In genomic region chr12:47089234-47089633, GRCm38 (mm10) we compare ENCODE assay signal across 21 mouse cellular contexts.
A peak's percentile ranks its signal among the peaks of the same experiment; 100 is the strongest.
DNase-seq lines count a peak whose midpoint lies in the region; ATAC-seq lines count a peak whose summit lies in the region.
"Had no signal": no experiment of that assay in that cellular context is flagged by ENCODE, and none has a peak within 500 bp of the region (broad histone marks: within the 10 kb centered on the region; RNA-seq: fewer than 3 reads in every experiment).

No protein-coding gene starts in this region.

- no peak overlapping the region for H3K4me3 ChIP-seq in embryonic facial prominence, embryonic 11.5 days (ENCODE audit: low read depth, low read length)
- no peak overlapping the region for H3K4me3 ChIP-seq in embryonic facial prominence, embryonic 10.5 days
- H3K4me3 ChIP-seq in midbrain, embryonic 14.5 days (replicated peaks; ENCODE audit: low read depth, low read length) = no peak overlapping the region
- no peak overlapping the region for H3K4me3 ChIP-seq in midbrain, embryonic 15.5 days
- H3K4me3 ChIP-seq: embryonic facial prominence, embryonic 13.5 days; forebrain, embryonic 13.5 days; forebrain, embryonic 15.5 days had no signal

- H3K27ac ChIP-seq in embryonic facial prominence, embryonic 11.5 days (replicated peaks; ENCODE audit: low read depth, low read length) = no peak overlapping the region
- H3K27ac ChIP-seq in embryonic facial prominence, embryonic 10.5 days (replicated peaks) = no peak overlapping the region
- H3K27ac ChIP-seq in midbrain, embryonic 14.5 days (replicated peaks; ENCODE audit: low read depth, low read length) = no peak overlapping the region
- no peak overlapping the region for H3K27ac ChIP-seq in midbrain, embryonic 15.5 days
- H3K27ac ChIP-seq: embryonic facial prominence, embryonic 13.5 days; forebrain, embryonic 13.5 days; forebrain, embryonic 15.5 days had no signal

- DNase-seq in embryonic facial prominence, embryonic 11.5 days (ENCODE audit: low spot score) = peak; percentile 63
- DNase-seq in embryonic facial prominence, embryonic 10.5 days (ENCODE audit: low spot score) = no peak
- DNase-seq in midbrain, embryonic 14.5 days = peak; percentile 8
- DNase-seq in embryo, embryonic 11 days = peak; percentile 3
- DNase-seq in mesoderm, embryonic 11.5 days (ENCODE audit: low read depth, low spot score) = peak; percentile 4
- DNase-seq in yolk sac, embryonic 10.5 days (ENCODE audit: low spot score) = no peak
- DNase-seq: adrenal gland, adult 2 months; adrenal gland, postnatal 10 days; adrenal gland, postnatal 25 days; cerebellum, adult 11 months; cerebellum, adult 18-20 months; cerebellum, adult 8-10 months; cerebellum, adult 9-11 months; cerebellum, postnatal 14 days; cerebellum, postnatal 36 days; forebrain, postnatal 0 days had no signal

- no peaks in the 10 kb centered on the region for H3K36me3 ChIP-seq in embryonic facial prominence, embryonic 11.5 days (replicated peaks; ENCODE audit: control insufficient read depth, insufficient read depth, low read depth, low read length)
- H3K36me3 ChIP-seq in embryonic facial prominence, embryonic 10.5 days (replicated peaks) = no peaks in the 10 kb centered on the region
- H3K36me3 ChIP-seq in midbrain, embryonic 14.5 days (ENCODE audit: control insufficient read depth, insufficient read depth, low read length) = no peaks in the 10 kb centered on the region
- H3K36me3 ChIP-seq in midbrain, embryonic 15.5 days (replicated peaks) = no peaks in the 10 kb centered on the region
- H3K36me3 ChIP-seq: embryonic facial prominence, embryonic 13.5 days; forebrain, embryonic 15.5 days had no signal

- no peaks in the 10 kb centered on the region for H3K27me3 ChIP-seq in embryonic facial prominence, embryonic 11.5 days (ENCODE audit: control insufficient read depth, insufficient read depth, low read length)
- peaks cover 10% of the 10 kb centered on the region; the same call in 1 of the 2 replicates for H3K27me3 ChIP-seq in embryonic facial prominence, embryonic 10.5 days (replicated peaks; ENCODE audit: low read depth, poor library complexity, severe bottlenecking)
- H3K27me3 ChIP-seq in midbrain, embryonic 14.5 days (ENCODE audit: control insufficient read depth, insufficient read depth, low read length) = no peaks in the 10 kb centered on the region
- H3K27me3 ChIP-seq in midbrain, embryonic 15.5 days (replicated peaks) = no peaks in the 10 kb centered on the region
- H3K27me3 ChIP-seq: embryonic facial prominence, embryonic 13.5 days; forebrain, embryonic 13.5 days; forebrain, embryonic 15.5 days had no signal

- H3K9ac ChIP-seq in embryonic facial prominence, embryonic 11.5 days (replicated peaks; ENCODE audit: low read length) = no peak overlapping the region
- H3K9ac ChIP-seq in midbrain, embryonic 14.5 days (replicated peaks; ENCODE audit: low read length) = no peak overlapping the region
- no peak overlapping the region for H3K9ac ChIP-seq in midbrain, embryonic 15.5 days
- H3K9ac ChIP-seq: embryonic facial prominence, embryonic 13.5 days; forebrain, embryonic 13.5 days; forebrain, embryonic 15.5 days; forebrain, postnatal 0 days had no signal

- no peaks in the 10 kb centered on the region for H3K9me3 ChIP-seq in embryonic facial prominence, embryonic 11.5 days (replicated peaks; ENCODE audit: control insufficient read depth, low read length)
- H3K9me3 ChIP-seq in embryonic facial prominence, embryonic 10.5 days = no peaks in the 10 kb centered on the region
- H3K9me3 ChIP-seq in midbrain, embryonic 14.5 days (ENCODE audit: control insufficient read depth, low read length) = no peaks in the 10 kb centered on the region
- no peaks in the 10 kb centered on the region for H3K9me3 ChIP-seq in midbrain, embryonic 15.5 days
- H3K9me3 ChIP-seq: embryonic facial prominence, embryonic 13.5 days; forebrain, embryonic 13.5 days; forebrain, embryonic 15.5 days had no signal

- no peaks in the 10 kb centered on the region for H3K4me1 ChIP-seq in embryonic facial prominence, embryonic 11.5 days (ENCODE audit: control insufficient read depth, insufficient read depth, low read length)
- H3K4me1 ChIP-seq in embryonic facial prominence, embryonic 10.5 days = no peaks in the 10 kb centered on the region
- no peaks in the 10 kb centered on the region for H3K4me1 ChIP-seq in midbrain, embryonic 14.5 days (ENCODE audit: control insufficient read depth, insufficient read depth, low read length)
- no peaks in the 10 kb centered on the region for H3K4me1 ChIP-seq in midbrain, embryonic 15.5 days
- H3K4me1 ChIP-seq: forebrain, embryonic 13.5 days; forebrain, embryonic 15.5 days had no signal

- ATAC-seq in embryonic facial prominence, embryonic 11.5 days (replicated peaks; ENCODE audit: insufficient number of reproducible peaks, low FRiP score, low TSS enrichment, low read depth) = 0 out of 2 replicates have a peak, but pooled peaks have one; percentile 52
- ATAC-seq in midbrain, embryonic 14.5 days (ENCODE audit: low FRiP score, low TSS enrichment) = no peak
- no peak for ATAC-seq in midbrain, embryonic 15.5 days (replicated peaks)
- ATAC-seq in inflammation-experienced regulatory T-cells, adult 6 months = no peak
- ATAC-seq: forebrain, embryonic 13.5 days; forebrain, embryonic 15.5 days; forebrain, postnatal 0 days had no signal

- H3K4me2 ChIP-seq in embryonic facial prominence, embryonic 11.5 days (ENCODE audit: low read depth, low read length) = no peak overlapping the region
- H3K4me2 ChIP-seq in midbrain, embryonic 14.5 days (ENCODE audit: low read length) = no peak overlapping the region
- H3K4me2 ChIP-seq in midbrain, embryonic 15.5 days = no peak overlapping the region
- H3K4me2 ChIP-seq: embryonic facial prominence, embryonic 13.5 days; forebrain, embryonic 13.5 days; forebrain, embryonic 15.5 days had no signal

Comparison
In these comparisons a context has a peak if more than half of its experiments do, and no peak if none do; other contexts are left out.
1. DNase-seq: peak in embryonic facial prominence, embryonic 11.5 days (single experiment), midbrain, embryonic 14.5 days (single experiment), embryo, embryonic 11 days (single experiment) and mesoderm, embryonic 11.5 days (single experiment); none in embryonic facial prominence, embryonic 10.5 days (single experiment) and yolk sac, embryonic 10.5 days (single experiment).